Mouse (Mus musculus) myocyte (in vitro differentiated cells): ENCODE measurements around the gene Zfp423.

Experiments used
- CEBPB ChIP-seq: IDR thresholded peaks from 2 replicates; pipeline ENCODE4 v1.6.1; 2011; ENCODE audit warnings: mild to moderate bottlenecking, moderate library complexity; ENCODE audit not compliant: poor library complexity, insufficient read depth, severe bottlenecking
- E2F4 ChIP-seq: IDR thresholded peaks from one replicate; pipeline ENCODE4 v1.6.1; 2011; ENCODE audit warnings: mild to moderate bottlenecking, control low read depth, moderate library complexity; ENCODE audit not compliant: insufficient read depth
- MAX ChIP-seq: IDR thresholded peaks from one replicate; pipeline ENCODE4 v1.6.1; 2011; ENCODE audit warnings: low read depth, mild to moderate bottlenecking, control low read depth
- MYOD1 ChIP-seq, 3 experiments: IDR thresholded peaks; one replicate each; pipeline ENCODE4 v1.6.1; 2011; ENCODE audit warnings: control low read depth in 2 of 3, low read depth in 2 of 3, mild to moderate bottlenecking in 2 of 3, moderate library complexity in 1 of 3; ENCODE audit not compliant: insufficient read length in 2 of 3, control insufficient read depth in 1 of 3
- MYOG ChIP-seq, 3 experiments: IDR thresholded peaks; one replicate each; pipeline ENCODE4 v1.6.1; 2011; ENCODE audit warnings: control low read depth in 2 of 3, low read depth in 2 of 3, mild to moderate bottlenecking in 2 of 3; ENCODE audit not compliant: insufficient read length in 2 of 3, control insufficient read depth in 1 of 3, insufficient read depth in 1 of 3
- POLR2A ChIP-seq: IDR thresholded peaks from one replicate; pipeline ENCODE4 v1.6.1; 2011; ENCODE audit warnings: low read depth, mild to moderate bottlenecking, control low read depth, moderate library complexity; ENCODE audit not compliant: insufficient read length
- POLR2AphosphoS2 ChIP-seq: IDR thresholded peaks from one replicate; pipeline ENCODE4 v1.6.1; 2011; ENCODE audit warnings: low read depth, control low read depth; ENCODE audit not compliant: insufficient read length
- TCF12 ChIP-seq: IDR thresholded peaks from one replicate; pipeline ENCODE4 v1.6.1; 2011; ENCODE audit warnings: mild to moderate bottlenecking, control low read depth; ENCODE audit not compliant: poor library complexity, insufficient read depth, severe bottlenecking
- TCF3 ChIP-seq: IDR thresholded peaks from one replicate; pipeline ENCODE4 v1.6.1; 2011; ENCODE audit warnings: low read depth, control low read depth; ENCODE audit not compliant: insufficient read length
- USF1 ChIP-seq: IDR thresholded peaks from one replicate; pipeline ENCODE4 v1.6.1; 2011; ENCODE audit warnings: low read depth, mild to moderate bottlenecking, control low read depth, moderate library complexity

DNA sequence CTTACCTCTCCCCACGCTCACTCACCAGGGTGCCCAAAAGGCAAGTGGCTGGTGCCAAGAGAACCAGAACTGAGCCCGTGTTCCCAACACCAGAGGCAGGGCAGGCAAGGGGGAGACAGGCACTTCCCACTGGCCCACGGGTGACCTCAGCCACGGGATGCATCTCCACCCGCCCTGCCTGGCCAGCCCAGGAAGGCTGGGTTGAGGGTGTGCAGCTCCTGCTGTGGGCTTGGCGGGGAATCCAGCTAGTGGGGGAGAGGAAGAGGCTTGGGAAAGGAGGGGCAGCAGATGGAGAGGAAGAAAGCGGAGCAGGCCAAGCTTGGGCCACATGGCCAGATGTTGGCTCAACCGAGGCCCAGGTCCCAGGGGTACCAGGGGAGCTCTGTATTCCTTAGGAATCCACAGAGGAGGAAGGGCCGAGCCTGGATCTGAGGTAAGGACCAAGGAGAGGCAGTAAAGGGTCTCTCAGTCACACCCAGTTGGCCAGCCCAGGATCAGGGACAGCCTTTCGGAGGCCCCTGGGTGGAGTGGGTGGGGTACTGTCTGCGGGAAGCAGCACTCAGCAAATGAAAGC is 155.0 kb downstream of the Zfp423 start:
- TF ChIP-seq POLR2AphosphoS2, result no peak
- TF ChIP-seq MYOG (IDR thresholded peaks at IDR 0.05; ENCODE audit: control insufficient read depth in 1 of 3, insufficient read depth in 1 of 3, insufficient read length in 2 of 3, low read depth in 2 of 3), result no peak
- TF ChIP-seq TCF3, result no peak
- TF ChIP-seq POLR2A, result no peak
- no peak for TF ChIP-seq MAX
- no peak for TF ChIP-seq USF1
- TF ChIP-seq MYOD1 (IDR thresholded peaks at IDR 0.05; ENCODE audit: control insufficient read depth in 1 of 3, insufficient read length in 2 of 3, low read depth in 2 of 3), result no peak
- TF ChIP-seq CEBPB, result no peak
- TF ChIP-seq E2F4, result no peak
- no peak for TF ChIP-seq TCF12
